Mouse (Mus musculus): Measurements from ENCODE around the gene Lrrk1.

DNA sequence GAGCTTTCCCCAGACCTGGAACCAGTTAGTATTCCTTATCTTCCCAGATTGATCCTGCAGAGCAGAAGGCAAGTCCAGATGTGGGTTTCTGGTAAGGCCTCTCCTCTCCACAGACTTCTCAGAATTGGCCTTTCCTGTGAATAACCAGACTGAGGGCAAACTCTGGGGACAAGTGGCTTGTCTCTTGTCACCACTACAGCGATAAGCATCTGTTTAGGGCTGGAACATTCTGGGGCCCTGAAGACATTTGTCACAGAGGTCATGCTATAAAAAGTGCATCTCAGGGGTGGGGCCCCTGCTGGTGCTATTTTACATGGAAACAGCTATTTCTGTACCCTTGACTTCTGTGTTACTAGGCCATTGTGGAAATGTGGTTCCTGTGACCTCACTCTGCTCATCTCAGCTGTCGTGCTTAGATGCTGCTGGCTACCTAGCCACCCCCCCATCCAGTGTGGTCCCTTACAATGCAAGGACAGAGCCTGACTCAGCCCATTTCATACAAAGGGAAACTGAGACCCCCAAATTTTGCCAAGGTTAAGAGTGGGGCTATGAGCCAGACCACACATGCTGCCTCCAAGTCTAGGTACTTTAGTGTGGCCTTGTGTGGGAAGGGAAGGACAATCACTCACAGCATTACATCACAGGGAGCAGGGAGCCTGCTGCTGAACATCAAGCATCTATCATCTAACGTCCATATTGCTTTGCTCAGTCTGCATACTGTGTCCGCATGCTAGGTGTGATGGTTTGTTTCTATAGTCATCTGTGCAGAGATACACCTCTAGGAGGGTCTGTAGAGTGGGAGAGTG is 154.8 kb downstream of the Lrrk1 start:
- TF ChIP-seq POLR2A (IDR thresholded peaks at IDR 0.05; ENCODE audit: insufficient read depth, low read depth, low read length): no peak
- TF ChIP-seq CTCF (IDR thresholded peaks at IDR 0.05; ENCODE audit: insufficient read depth, low read depth, low read length): no peak
